Mouse (Mus musculus): Measurements from ENCODE around the gene Ate1. TPM values are rescaled to one million over a fixed set of nuclear protein-coding genes. Genes with fewer than 3 reads are reported as not detected.
A peak's percentile ranks its signal among the peaks of the same experiment; 100 is the strongest.
"Not testable (repeated sequence)": the region's sequence is repeated elsewhere in the genome, so short reads cannot be mapped to it uniquely, and the experiment has no call there.

Ate1 gene
- polyA plus RNA-seq, 1 experiment from 2014 or later: 66.9 TPM

- Histone ChIP-seq H3K9ac (no peak overlapping the region), H3K36me3 (replicated peaks) (peaks cover 32% of the 10 kb centered on the region), H3K9me3 (no peaks in the 10 kb centered on the region), H3K4me2 (no peak overlapping the region), H3K27me3 (no peaks in the 10 kb centered on the region), H3K27ac (no peak overlapping the region), H3K4me1 (peaks cover 3% of the 10 kb centered on the region; the same call in 1 of the 2 replicates), H3K4me3 (replicated peaks) (no peak overlapping the region)
- WGBS: 61% methylated on average over 4 of the region's 4 CpGs
- no peak for ATAC-seq (ENCODE audit: low FRiP score)
These were observed 64.5 kb downstream of the Ate1 start for GRCm38 (mm10) chr7:130455587-130456246.

- no peak for ATAC-seq (ENCODE audit: low FRiP score)
- Histone ChIP-seq H3K9ac (no peak overlapping the region), H3K36me3 (replicated peaks) (peaks cover 38% of the 10 kb centered on the region), H3K4me3 (replicated peaks) (no peak overlapping the region), H3K9me3 (no peaks in the 10 kb centered on the region), H3K27ac (no peak overlapping the region), H3K27me3 (no peaks in the 10 kb centered on the region), H3K4me1 (peaks cover 3% of the 10 kb centered on the region; the same call in 1 of the 2 replicates), H3K4me2 (no peak overlapping the region)
- WGBS: 95% methylated on average over 3 of the region's 3 CpGs
These were observed 65.9 kb downstream of the Ate1 start for GRCm38 (mm10) chr7:130454226-130454625.

GRCm38 (mm10) chr7:130435776-130436175 lies 84.4 kb downstream of the Ate1 start:
- 95% methylated on average over 5 of the region's 5 CpGs for WGBS
- ATAC-seq (ENCODE audit: low FRiP score): no peak

GRCm38 (mm10) chr7:130432141-130432540 lies 88.0 kb downstream of the Ate1 start:
- WGBS: 94% methylated on average over 2 of the region's 2 CpGs
- Histone ChIP-seq H3K4me2 (no peak overlapping the region), H3K4me3 (replicated peaks) (no peak overlapping the region), H3K27me3 (no peaks in the 10 kb centered on the region), H3K9ac (no peak overlapping the region), H3K4me1 (no peaks in the 10 kb centered on the region), H3K9me3 (no peaks in the 10 kb centered on the region), H3K36me3 (replicated peaks) (no peaks in the 10 kb centered on the region), H3K27ac (no peak overlapping the region)
- ATAC-seq (ENCODE audit: low FRiP score): no peak

More at GRCm38 (mm10) chr7:130435776-130436175, 84.4 kb downstream of the Ate1 start:
- no peak overlapping the region for H3K9ac ChIP-seq
- no peak overlapping the region for H3K4me2 ChIP-seq
- H3K4me1 ChIP-seq: no peaks in the 10 kb centered on the region
- no peaks in the 10 kb centered on the region for H3K27me3 ChIP-seq
- no peak overlapping the region for H3K27ac ChIP-seq
- H3K4me3 ChIP-seq (replicated peaks): no peak overlapping the region
- no peaks in the 10 kb centered on the region for H3K9me3 ChIP-seq
- no peaks in the 10 kb centered on the region for H3K36me3 ChIP-seq (replicated peaks)

GRCm38 (mm10) chr7:130426586-130426985 lies 93.6 kb downstream of the Ate1 start:
- no peak for ATAC-seq (ENCODE audit: low FRiP score)
- H3K27ac ChIP-seq: no peak overlapping the region

GRCm38 (mm10) chr7:130425991-130426390 lies 94.2 kb downstream of the Ate1 start:
- Histone ChIP-seq H3K4me3 (replicated peaks) (no peak overlapping the region), H3K4me2 (no peak overlapping the region), H3K27me3 (no peaks in the 10 kb centered on the region), H3K9me3 (no peaks in the 10 kb centered on the region), H3K36me3 (replicated peaks) (no peaks in the 10 kb centered on the region), H3K9ac (no peak overlapping the region), H3K4me1 (peaks cover 5% of the 10 kb centered on the region; the same call in 1 of the 2 replicates), H3K27ac (no peak overlapping the region)
- WGBS: 72% methylated on average over 2 of the region's 2 CpGs
- ATAC-seq (ENCODE audit: low FRiP score): no peak

More at GRCm38 (mm10) chr7:130426586-130426985, 93.6 kb downstream of the Ate1 start:
- no peak overlapping the region for H3K4me3 ChIP-seq (replicated peaks)
- 6% methylated on average over 5 of the region's 5 CpGs for WGBS
- no peak overlapping the region for H3K9ac ChIP-seq
- H3K4me2 ChIP-seq: no peak overlapping the region
- H3K9me3 ChIP-seq: no peaks in the 10 kb centered on the region
- H3K36me3 ChIP-seq (replicated peaks): no peaks in the 10 kb centered on the region
- peaks cover 5% of the 10 kb centered on the region; the same call in 1 of the 2 replicates for H3K4me1 ChIP-seq
- no peaks in the 10 kb centered on the region for H3K27me3 ChIP-seq

GRCm38 (mm10) chr7:130419961-130420360 lies 100.2 kb downstream of the Ate1 start:
- H3K4me3 ChIP-seq (replicated peaks): no peak overlapping the region
- H3K9ac ChIP-seq: no peak overlapping the region
- no peak overlapping the region for H3K4me2 ChIP-seq
- no peaks in the 10 kb centered on the region for H3K9me3 ChIP-seq
- H3K36me3 ChIP-seq (replicated peaks): no peaks in the 10 kb centered on the region; the same call in 1 of the 2 replicates
- H3K27me3 ChIP-seq: no peaks in the 10 kb centered on the region
- no peaks in the 10 kb centered on the region for H3K4me1 ChIP-seq
- 80% methylated on average over 1 of the region's 1 CpGs for whole genome bisulfite sequencing
- ATAC-seq (ENCODE audit: low FRiP score): no peak
- H3K27ac ChIP-seq: no peak overlapping the region

GRCm38 (mm10) chr7:130407622-130408021 lies 112.5 kb downstream of the Ate1 start:
- ATAC-seq (ENCODE audit: low FRiP score): no peak
- H3K9ac ChIP-seq: no peak overlapping the region
- 0 out of 2 replicates have a peak, but pooled peaks cover 4% of the 10 kb centered on the region for H3K36me3 ChIP-seq (replicated peaks)
- 84% methylated on average over 10 of the region's 10 CpGs for WGBS
- peaks cover 4% of the 10 kb centered on the region; the same call in 1 of the 2 replicates for H3K4me1 ChIP-seq
- H3K4me3 ChIP-seq (replicated peaks): no peak overlapping the region
- H3K4me2 ChIP-seq: no peak overlapping the region
- no peaks in the 10 kb centered on the region for H3K9me3 ChIP-seq
- H3K27ac ChIP-seq: 0 out of 2 replicates have a peak overlapping the region, but pooled peaks have one; percentile 9
- no peaks in the 10 kb centered on the region for H3K27me3 ChIP-seq

GRCm38 (mm10) chr7:130403346-130403745 lies 116.8 kb downstream of the Ate1 start:
- ATAC-seq (ENCODE audit: low FRiP score): no peak
- Histone ChIP-seq H3K9me3 (no peaks in the 10 kb centered on the region), H3K9ac (no peak overlapping the region), H3K36me3 (replicated peaks) (0 out of 2 replicates have a peak, but pooled peaks cover 7% of the 10 kb centered on the region), H3K27ac (no peak overlapping the region), H3K4me1 (0 out of 2 replicates have a peak, but pooled peaks cover 2% of the 10 kb centered on the region), H3K4me2 (no peak overlapping the region), H3K27me3 (no peaks in the 10 kb centered on the region), H3K4me3 (replicated peaks) (no peak overlapping the region)
- WGBS: 73% methylated on average over 2 of the region's 2 CpGs

- no peaks in the 10 kb centered on the region for H3K9me3 ChIP-seq
- no peak overlapping the region for H3K4me3 ChIP-seq (replicated peaks)
- no peaks in the 10 kb centered on the region for H3K4me1 ChIP-seq
- H3K4me2 ChIP-seq: no peak overlapping the region
- ATAC-seq (ENCODE audit: low FRiP score): no peak
- 90% methylated on average over 2 of the region's 2 CpGs for WGBS
- H3K9ac ChIP-seq: no peak overlapping the region
- H3K27ac ChIP-seq: no peak overlapping the region
- H3K27me3 ChIP-seq: no peaks in the 10 kb centered on the region
- H3K36me3 ChIP-seq (replicated peaks): peaks cover 8% of the 10 kb centered on the region
These were observed 125.5 kb downstream of the Ate1 start for GRCm38 (mm10) chr7:130394697-130395096.

GRCm38 (mm10) chr7:130390060-130390459 lies 130.1 kb downstream of the Ate1 start:
- not testable (repeated sequence) for H3K9ac ChIP-seq; H3K4me2 ChIP-seq; ATAC-seq (ENCODE audit: low FRiP score); H3K36me3 ChIP-seq (replicated peaks); H3K4me3 ChIP-seq (replicated peaks); H3K27me3 ChIP-seq; H3K9me3 ChIP-seq; H3K27ac ChIP-seq
- peaks cover 21% of the 10 kb centered on the region for H3K4me1 ChIP-seq
- WGBS: 93% methylated on average over 1 of the region's 1 CpGs

- Histone ChIP-seq H3K27me3 (peaks cover 13% of the 10 kb centered on the region), H3K9me3 (no peaks in the 10 kb centered on the region), H3K4me1 (peaks cover 29% of the 10 kb centered on the region), H3K4me2 (no peak overlapping the region), H3K27ac (0 out of 2 replicates have a peak overlapping the region, but pooled peaks have one; percentile 47), H3K4me3 (replicated peaks) (no peak overlapping the region), H3K9ac (no peak overlapping the region), H3K36me3 (replicated peaks) (no peaks in the 10 kb centered on the region)
- no peak for ATAC-seq (ENCODE audit: low FRiP score)
- 42% methylated on average over 3 of the region's 3 CpGs for WGBS
These were observed 133.9 kb downstream of the Ate1 start for GRCm38 (mm10) chr7:130386308-130386707.
